Mouse (Mus musculus): Measurements from ENCODE around the gene Lingo1.

- TF ChIP-seq CTCF (IDR thresholded peaks at IDR 0.05; ENCODE audit: control insufficient read depth, insufficient read depth, insufficient read length) (peak; percentile 49), USF1 (IDR thresholded peaks at IDR 0.05; ENCODE audit: low read depth) (no peak)
Observed at GRCm38 (mm10) chr9:56797876-56798275, 1.6 kb upstream of the Lingo1 start.

Data from C2C12 (cell line).